Mouse (Mus musculus) lung, embryonic 14.5 days (tissue): ENCODE measurements around the gene Dynlt1c. TPM values are rescaled to one million over a fixed set of nuclear protein-coding genes. Genes with fewer than 3 reads are reported as not detected.
"Not testable (repeated sequence)": the region's sequence is repeated elsewhere in the genome, so short reads cannot be mapped to it uniquely, and the experiment has no call there.

ENCODE experiments used
- ATAC-seq: fragments of 200-750 bp; cut with Nextera tagmentation; 2 replicates; pipeline ENCODE4 v1.8.0; 2017; ENCODE audit warnings: mild to moderate bottlenecking, moderate TSS enrichment, moderate library complexity; ENCODE audit not compliant: insufficient read depth
- DNase-seq: peaks from one replicate; pipeline ENCODE4 v3.0.0-alpha.2; 2015
- H3K27ac ChIP-seq: fragments of 300-500 bp; sonication (generic); 2 replicates; pipeline ENCODE4 v1.5.1; 2014; ENCODE audit warnings: low read depth, mild to moderate bottlenecking, moderate library complexity
- H3K27me3 ChIP-seq: fragments of 300-500 bp; sonication (generic); 2 replicates; pipeline ENCODE4 v1.6.1; 2014; ENCODE audit warnings: low read length, control low read depth; ENCODE audit not compliant: insufficient read depth
- H3K36me3 ChIP-seq: fragments of 300-500 bp; sonication (generic); 2 replicates; pipeline ENCODE4 v1.6.1; 2014; ENCODE audit warnings: control low read depth; ENCODE audit not compliant: insufficient read depth
- H3K4me1 ChIP-seq: fragments of 300-500 bp; sonication (generic); 2 replicates; pipeline ENCODE4 v1.6.1; 2014; ENCODE audit warnings: antibody characterized with exemption, control low read depth; ENCODE audit not compliant: insufficient read depth
- H3K4me2 ChIP-seq: fragments of 300-500 bp; sonication (generic); 2 replicates; pipeline ENCODE4 v1.6.1; 2014; ENCODE audit warnings: mild to moderate bottlenecking
- H3K4me3 ChIP-seq: fragments of 300-500 bp; sonication (generic); 2 replicates; pipeline ENCODE4 v1.5.1; 2014; ENCODE audit warnings: low read depth, low read length
- H3K9ac ChIP-seq: fragments of 300-500 bp; sonication (generic); 2 replicates; pipeline ENCODE4 v1.6.1; 2014
- H3K9me3 ChIP-seq: fragments of 300-500 bp; sonication (generic); 2 replicates; pipeline ENCODE4 v1.6.1; 2016; ENCODE audit warnings: low read depth, low read length, control low read depth
- WGBS: fragments of 180-500 bp; shearing (Covaris S2); extraction: QIAGEN DNeasy Blood & Tissue Kit; methylation state at CpG from one replicate; pipeline ENCODE4 v1.1.7; 2014; 5-methylcytosine and 5-hydroxymethylcytosine counted together
- polyA plus RNA-seq: library from polyadenylated mRNA; unstranded; fragments of >200 nt; fragmentation: Nextera tagmentation; extraction: Ambion mirVana; gene quantifications from 2 replicates; pipeline ENCODE4 v1.2.1, GENCODE M21; 2014

Dynlt1c gene
- polyA plus RNA-seq, 1 experiment from 2014 or later = 41.1 TPM

GRCm38 (mm10) chr17:6592109-6592508, 9.4 kb upstream of the Dynlt1c start:
- not testable (repeated sequence) for H3K4me3 ChIP-seq, H3K4me2 ChIP-seq, H3K4me1 ChIP-seq, H3K27ac ChIP-seq, H3K9me3 ChIP-seq, H3K9ac ChIP-seq, H3K27me3 ChIP-seq, H3K36me3 ChIP-seq, DNase-seq
- peak; percentile 48; the same call in 1 of the 2 replicates for ATAC-seq
- 45% methylated on average over 2 of the region's 3 CpGs for WGBS

DNA sequence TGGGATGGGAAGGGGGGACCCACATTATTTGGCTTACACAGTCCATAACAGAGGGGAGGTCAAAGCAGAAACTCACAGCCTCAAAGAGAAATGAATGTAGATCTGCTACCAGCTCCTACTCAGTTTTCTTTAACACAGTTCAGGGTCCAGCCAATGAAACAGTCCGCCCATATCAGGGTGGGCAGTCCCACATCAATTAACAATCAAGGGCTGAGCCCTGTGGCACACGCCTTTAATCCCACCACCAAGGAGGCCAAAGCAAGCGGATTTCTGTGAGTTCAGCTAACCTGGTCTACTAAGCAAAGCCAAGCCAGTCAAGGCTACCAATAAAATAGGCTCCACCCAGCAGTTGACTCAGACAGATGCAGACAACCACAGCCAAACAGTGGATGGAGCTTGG, 7.6 kb upstream of the Dynlt1c start:
- 66% methylated on average over 3 of the region's 3 CpGs for WGBS
- H3K4me2 ChIP-seq, H3K9ac ChIP-seq, DNase-seq, H3K27me3 ChIP-seq, H3K4me1 ChIP-seq, H3K9me3 ChIP-seq, ATAC-seq, H3K4me3 ChIP-seq, H3K36me3 ChIP-seq, H3K27ac ChIP-seq: not testable (repeated sequence)

- not testable (repeated sequence) for H3K27me3 ChIP-seq, H3K4me3 ChIP-seq, H3K4me2 ChIP-seq, H3K9ac ChIP-seq, H3K9me3 ChIP-seq, H3K27ac ChIP-seq, H3K36me3 ChIP-seq, H3K4me1 ChIP-seq
- DNase-seq = peak; percentile 23
- 14% methylated on average over 10 of the region's 15 CpGs for WGBS
- peak; percentile 41; the same call in 1 of the 2 replicates for ATAC-seq
Measured at GRCm38 (mm10) chr17:6595776-6596497, 5.5 kb upstream of the Dynlt1c start.

GRCm38 (mm10) chr17:6598356-6598755, 3.1 kb upstream of the Dynlt1c start:
- not testable (repeated sequence) for H3K9ac ChIP-seq, H3K4me2 ChIP-seq, H3K4me3 ChIP-seq, H3K9me3 ChIP-seq, H3K27me3 ChIP-seq, H3K27ac ChIP-seq, ATAC-seq, DNase-seq, H3K36me3 ChIP-seq, H3K4me1 ChIP-seq
- 78% methylated on average over 7 of the region's 7 CpGs for WGBS

DNA sequence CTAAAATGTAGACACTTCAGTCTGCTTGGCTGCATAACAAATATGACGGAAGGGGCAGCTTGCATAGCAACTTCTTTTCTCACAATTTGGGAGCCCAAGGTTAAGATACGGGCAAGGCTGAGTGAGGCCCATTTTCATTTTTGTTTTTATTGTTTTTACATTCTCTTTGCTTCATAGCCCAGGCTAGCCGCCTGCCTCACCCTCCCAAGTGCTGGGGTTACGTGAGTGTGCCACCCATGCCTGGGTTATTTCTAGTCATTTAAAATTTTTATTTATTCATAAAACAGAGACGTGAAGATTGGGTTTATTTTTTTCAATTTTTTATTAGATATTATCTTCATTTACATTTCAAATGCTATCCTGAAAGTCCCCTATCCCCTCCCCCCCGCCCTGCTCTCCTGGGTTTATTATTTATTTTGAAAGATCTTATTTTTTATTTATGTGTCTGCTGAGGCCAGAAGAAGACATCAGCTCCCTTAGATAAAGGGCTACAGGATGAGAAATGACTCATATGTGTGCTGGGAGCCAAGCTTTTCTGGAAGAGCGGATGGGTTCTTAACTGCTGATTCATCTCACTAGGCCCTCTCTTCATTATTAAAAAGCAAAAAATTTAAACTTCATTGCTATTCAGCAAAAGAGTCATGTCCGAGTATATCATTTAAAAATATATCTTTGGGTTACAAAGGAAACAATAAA, 1.1 kb upstream of the Dynlt1c start:
- H3K4me2 ChIP-seq, DNase-seq, H3K27ac ChIP-seq, H3K27me3 ChIP-seq, H3K4me1 ChIP-seq, H3K4me3 ChIP-seq, H3K9ac ChIP-seq, H3K9me3 ChIP-seq, H3K36me3 ChIP-seq, ATAC-seq: not testable (repeated sequence)
- 79% methylated on average over 5 of the region's 8 CpGs for WGBS

DNA sequence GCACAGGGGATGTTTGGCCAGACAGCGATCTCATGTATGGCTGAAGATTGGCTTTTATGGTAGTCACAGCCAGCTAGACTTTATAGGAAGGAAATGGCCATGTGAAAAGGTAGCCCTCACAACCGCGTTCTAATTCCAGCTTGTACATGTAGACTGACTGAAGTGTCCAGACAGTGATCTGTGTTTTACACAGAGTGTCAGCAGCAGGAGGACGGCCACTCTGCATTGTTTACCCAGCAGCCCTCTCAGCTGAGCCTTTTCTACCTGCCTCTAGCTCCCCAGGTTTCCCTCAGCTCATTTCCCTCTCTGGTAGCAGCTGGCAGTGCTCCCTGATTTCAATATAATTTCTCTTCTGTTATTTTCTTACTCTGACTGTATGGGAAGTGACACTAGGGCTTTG, 734 bp downstream of the Dynlt1c start:
- H3K4me2 ChIP-seq, H3K27me3 ChIP-seq, H3K4me3 ChIP-seq, H3K9me3 ChIP-seq, H3K4me1 ChIP-seq, H3K36me3 ChIP-seq, ATAC-seq, H3K27ac ChIP-seq, DNase-seq, H3K9ac ChIP-seq: not testable (repeated sequence)
- 0% methylated on average over 3 of the region's 4 CpGs for WGBS

DNA sequence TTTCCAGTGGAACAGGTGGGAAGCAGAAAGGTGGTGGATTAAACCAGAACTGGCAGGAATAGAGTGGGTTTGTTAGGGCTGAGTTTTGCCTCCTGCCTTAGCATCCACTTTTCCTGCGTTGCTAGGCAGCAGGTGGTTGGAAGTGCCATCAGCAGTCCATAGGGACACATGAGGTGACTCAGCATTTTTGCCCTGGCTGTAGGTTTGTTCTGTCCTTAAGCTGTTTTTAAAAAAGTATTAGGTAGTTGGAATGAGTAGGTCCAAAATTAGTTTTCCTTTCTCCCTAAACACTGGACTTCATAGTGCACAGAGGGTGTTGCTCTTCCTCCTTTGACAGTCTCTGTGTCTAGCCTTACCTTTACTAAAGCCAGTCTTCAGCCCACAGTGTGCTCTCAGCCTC, 3.9 kb downstream of the Dynlt1c start:
- ATAC-seq, H3K9ac ChIP-seq, DNase-seq, H3K27ac ChIP-seq, H3K36me3 ChIP-seq, H3K9me3 ChIP-seq, H3K4me1 ChIP-seq, H3K27me3 ChIP-seq, H3K4me3 ChIP-seq, H3K4me2 ChIP-seq: not testable (repeated sequence)
- 77% methylated on average over 1 of the region's 1 CpGs for WGBS

- not testable (repeated sequence) for H3K27ac ChIP-seq, H3K9me3 ChIP-seq, DNase-seq, H3K4me1 ChIP-seq, H3K4me3 ChIP-seq, ATAC-seq, H3K36me3 ChIP-seq, H3K4me2 ChIP-seq, H3K9ac ChIP-seq, H3K27me3 ChIP-seq
- WGBS = 81% methylated on average over 11 of the region's 14 CpGs
Measured at GRCm38 (mm10) chr17:6613524-6613923, 12.1 kb downstream of the Dynlt1c start.

DNA sequence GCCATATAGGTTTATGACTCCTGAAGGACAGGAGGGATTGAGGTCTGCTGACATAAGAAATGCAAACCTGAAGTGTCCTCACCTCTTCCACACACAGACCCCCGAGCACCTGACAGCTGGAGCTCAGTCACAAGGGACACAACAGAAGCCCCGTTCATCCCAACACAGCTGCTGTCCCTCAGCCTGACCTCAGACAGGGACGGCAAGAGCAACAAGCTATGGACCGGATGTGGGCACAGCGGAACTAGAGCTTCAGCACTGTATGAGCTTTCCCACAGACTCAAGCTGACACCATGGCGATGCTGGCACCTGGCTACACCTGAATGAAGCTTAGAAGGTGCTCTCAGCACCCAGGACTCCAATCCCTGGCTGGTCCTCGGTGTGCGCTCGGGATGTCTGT, 12.8 kb downstream of the Dynlt1c start:
- not testable (repeated sequence) for ATAC-seq, H3K9ac ChIP-seq, DNase-seq, H3K36me3 ChIP-seq, H3K4me1 ChIP-seq, H3K27me3 ChIP-seq, H3K4me3 ChIP-seq, H3K9me3 ChIP-seq, H3K4me2 ChIP-seq, H3K27ac ChIP-seq
- WGBS = 71% methylated on average over 4 of the region's 9 CpGs

DNA sequence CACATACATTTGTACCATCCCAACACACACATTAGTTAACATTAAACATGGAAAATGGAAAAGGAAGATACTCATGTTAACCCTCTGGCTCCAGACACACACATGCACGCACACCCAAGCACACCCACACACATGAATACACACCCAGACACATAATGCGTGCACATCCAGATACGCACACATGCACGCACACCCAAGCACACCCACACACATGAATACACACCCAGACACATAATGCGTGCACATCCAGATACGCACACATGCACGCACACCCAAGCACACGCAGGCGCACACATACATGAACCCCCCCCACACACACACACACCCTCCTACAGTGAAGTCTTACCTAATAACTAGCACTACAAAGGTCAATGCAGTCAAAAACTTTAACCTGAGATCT, 15.3 kb downstream of the Dynlt1c start:
- not testable (repeated sequence) for DNase-seq, H3K27me3 ChIP-seq, H3K9me3 ChIP-seq, H3K36me3 ChIP-seq, H3K4me2 ChIP-seq, H3K27ac ChIP-seq, ATAC-seq, H3K4me1 ChIP-seq, H3K4me3 ChIP-seq, H3K9ac ChIP-seq
- WGBS = 96% methylated on average over 9 of the region's 9 CpGs
